ENCODE assay signal across 26 mouse cellular contexts in genomic region chr6:52401404-52401803, GRCm38 (mm10).
"Had no signal": no experiment of that assay in that cellular context is flagged by ENCODE, and none has a peak within 500 bp of the region (broad histone marks: within the 10 kb centered on the region; RNA-seq: fewer than 3 reads in every experiment).

No protein-coding gene starts in this region.

- H3K4me3 ChIP-seq: gastrocnemius, adult 2 months; heart, embryonic 13.5 days; heart, embryonic 15.5 days; hindbrain, embryonic 13.5 days; hindbrain, embryonic 15.5 days; kidney, embryonic 15.5 days; limb, embryonic 10.5 days; limb, embryonic 12.5 days; liver, embryonic 13.5 days; liver, embryonic 15.5 days had no signal

- DNase-seq: gastrocnemius, adult 2 months; gastrocnemius, postnatal 10 days; gastrocnemius, postnatal 25 days; heart, adult 18-20 months; heart, postnatal 4 days; kidney, adult 2 months; kidney, adult 9 months; kidney, postnatal 10 days; kidney, postnatal 25 days; kidney, postnatal 4 days; layer of hippocampus, adult 9-11 months; layer of hippocampus, postnatal 36 days; liver; liver, embryonic 13.5 days; liver, postnatal 0 days had no signal

- H3K27me3 ChIP-seq: heart, embryonic 13.5 days; heart, embryonic 15.5 days; hindbrain, embryonic 13.5 days; hindbrain, embryonic 15.5 days; limb, embryonic 12.5 days; liver, embryonic 13.5 days; liver, embryonic 15.5 days had no signal

- H3K9me3 ChIP-seq: heart, embryonic 13.5 days; heart, embryonic 15.5 days; hindbrain, embryonic 13.5 days; hindbrain, embryonic 15.5 days; kidney, embryonic 15.5 days; limb, embryonic 10.5 days; limb, embryonic 12.5 days; liver, embryonic 13.5 days; liver, embryonic 15.5 days had no signal

- ATAC-seq: hindbrain, postnatal 0 days; liver, postnatal 0 days had no signal

- H3K4me1 ChIP-seq: heart, embryonic 13.5 days; heart, embryonic 15.5 days; hindbrain, embryonic 13.5 days; hindbrain, embryonic 15.5 days; limb, embryonic 10.5 days; limb, embryonic 12.5 days; liver, embryonic 13.5 days; liver, embryonic 15.5 days had no signal

- H3K4me2 ChIP-seq: heart, embryonic 11.5 days; heart, embryonic 13.5 days; heart, embryonic 15.5 days; hindbrain, embryonic 13.5 days; hindbrain, embryonic 15.5 days; kidney, embryonic 15.5 days; limb, embryonic 12.5 days; liver, embryonic 11.5 days; liver, embryonic 13.5 days; liver, embryonic 15.5 days had no signal

- H3K36me3 ChIP-seq: heart, embryonic 13.5 days; heart, embryonic 15.5 days; hindbrain, embryonic 13.5 days; hindbrain, embryonic 15.5 days; kidney, embryonic 15.5 days; limb, embryonic 10.5 days; limb, embryonic 12.5 days; liver, embryonic 13.5 days; liver, embryonic 15.5 days had no signal

- H3K9ac ChIP-seq: heart, embryonic 13.5 days; heart, embryonic 15.5 days; hindbrain, embryonic 13.5 days; hindbrain, embryonic 15.5 days; kidney, embryonic 15.5 days; limb, embryonic 12.5 days; liver, embryonic 13.5 days; liver, embryonic 15.5 days; liver, postnatal 0 days had no signal

- H3K27ac ChIP-seq: gastrocnemius, adult 2 months; heart, embryonic 13.5 days; heart, embryonic 15.5 days; hindbrain, embryonic 13.5 days; hindbrain, embryonic 15.5 days; hindbrain, postnatal 0 days; kidney, embryonic 15.5 days; limb, embryonic 10.5 days; limb, embryonic 12.5 days; liver, embryonic 13.5 days; liver, embryonic 15.5 days had no signal
